Mouse (Mus musculus) right cerebral cortex, postnatal 14 days (tissue): ENCODE data around the gene Cul4a.

ENCODE experiments used
- DNase-seq: peaks from one replicate; pipeline ENCODE4 v3.0.0; 2022

The Cul4a gene

DNA sequence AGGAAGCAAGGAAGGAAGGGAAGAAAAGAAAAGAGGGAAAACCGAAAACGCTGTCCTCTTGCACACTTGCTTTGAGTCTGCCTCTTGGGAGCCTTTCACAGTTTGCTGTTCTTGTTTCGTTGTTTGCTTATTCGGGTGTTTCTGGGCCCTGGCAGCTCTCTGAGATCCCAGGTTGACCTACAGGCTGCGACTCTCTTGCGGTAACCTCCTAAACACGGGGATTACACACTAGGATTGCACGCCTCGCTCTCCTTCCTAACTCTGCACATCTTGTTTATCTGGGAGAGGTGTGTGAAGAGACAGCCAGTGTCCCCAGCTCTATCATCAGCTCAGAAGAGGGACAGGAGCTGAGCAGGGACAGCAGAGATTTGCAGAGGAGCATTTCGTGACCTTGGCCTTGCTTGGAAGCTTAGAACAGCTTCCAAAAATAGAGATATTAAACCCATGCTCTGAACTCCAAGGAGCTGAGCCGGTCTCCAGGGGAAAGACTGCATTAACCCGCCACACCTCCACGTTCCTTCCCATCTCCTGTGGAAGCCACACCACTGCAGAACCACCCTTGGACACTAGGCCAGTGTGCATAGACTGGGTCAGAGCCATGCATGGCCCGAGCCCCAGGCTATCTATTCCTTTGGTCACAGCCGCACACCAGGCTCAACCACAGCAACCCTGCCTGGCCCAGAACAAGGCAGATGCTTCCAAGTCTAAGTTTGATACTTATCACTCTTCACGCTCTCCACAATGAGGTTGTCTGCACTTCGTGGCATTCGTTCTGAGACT is 75.7 kb downstream of the Cul4a start:
- DNase-seq, result no peak

DNA sequence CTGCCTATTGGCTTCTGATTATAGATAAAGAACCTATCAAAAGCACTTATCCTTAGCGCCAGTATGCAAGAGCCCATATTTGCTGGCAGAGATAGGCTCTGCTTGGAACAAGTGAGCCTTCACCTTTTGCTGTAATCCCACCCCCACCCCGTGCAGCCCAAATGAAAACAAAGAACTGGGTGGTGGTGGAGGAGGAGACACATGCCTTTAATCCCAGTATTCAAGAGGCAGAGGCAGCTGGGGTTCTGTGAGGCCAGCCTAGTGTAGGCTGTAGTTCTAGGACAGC is 76.2 kb downstream of the Cul4a start:
- DNase-seq, result no peak

DNA sequence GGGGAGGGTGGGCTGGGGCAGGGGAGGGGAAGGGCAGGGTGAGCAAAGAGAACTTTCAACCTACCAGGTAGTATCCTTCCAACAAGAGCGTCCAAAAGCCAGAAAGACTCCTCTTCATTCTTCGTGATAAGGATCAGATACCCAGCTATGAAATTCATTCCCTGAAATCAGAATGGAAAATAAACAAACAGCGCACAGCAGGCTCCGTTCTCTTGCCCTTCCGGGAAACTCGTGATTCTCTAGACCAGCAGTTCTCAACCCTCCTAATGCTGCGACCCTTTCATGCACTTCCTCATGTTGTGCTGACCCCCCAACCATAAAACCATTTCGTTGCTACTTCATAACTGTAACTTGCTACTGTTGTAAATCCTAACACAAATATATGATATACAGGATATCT is 81.4 kb downstream of the Cul4a start:
- DNase-seq, result no peak

DNA sequence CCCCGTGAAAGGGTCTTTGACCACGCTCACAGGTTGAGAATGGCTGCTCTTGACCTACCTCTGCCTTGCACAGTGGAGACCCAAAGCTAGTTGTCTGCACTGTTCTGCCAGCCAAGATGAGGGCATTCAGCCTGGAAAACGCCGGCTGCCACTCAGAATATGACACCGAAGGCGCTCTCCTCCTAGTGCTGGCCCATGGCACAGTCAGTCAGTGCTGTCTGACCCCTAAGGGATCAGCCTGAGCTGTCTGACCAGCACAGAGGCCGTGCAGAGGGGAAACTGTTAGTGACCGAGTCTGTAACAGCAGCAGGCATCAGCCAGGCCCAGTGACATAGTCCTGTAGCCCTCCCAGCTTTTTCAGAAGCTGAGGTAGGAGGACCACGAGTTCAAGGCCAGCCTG is 81.8 kb downstream of the Cul4a start:
- DNase-seq, result no peak

DNA sequence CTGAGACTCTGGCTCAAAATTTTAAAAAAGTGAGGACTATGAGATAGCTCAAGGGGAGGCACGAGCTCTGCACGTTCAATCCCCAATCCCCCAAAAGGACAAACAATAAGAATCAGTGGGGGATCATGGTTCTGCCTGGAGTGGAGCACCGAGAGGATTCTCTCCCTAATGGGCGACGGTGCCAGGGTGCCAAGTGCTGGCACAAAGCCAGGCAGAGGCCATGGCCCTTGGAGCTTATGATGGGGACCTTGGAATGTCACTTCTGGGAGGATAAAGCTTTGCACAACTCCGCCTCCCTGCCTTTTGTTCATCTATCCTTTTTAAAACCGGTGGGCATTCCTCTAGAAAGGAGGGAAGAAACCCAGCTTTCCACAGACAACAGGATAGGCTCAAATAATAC is 82.2 kb downstream of the Cul4a start:
- DNase-seq, result no peak

DNA sequence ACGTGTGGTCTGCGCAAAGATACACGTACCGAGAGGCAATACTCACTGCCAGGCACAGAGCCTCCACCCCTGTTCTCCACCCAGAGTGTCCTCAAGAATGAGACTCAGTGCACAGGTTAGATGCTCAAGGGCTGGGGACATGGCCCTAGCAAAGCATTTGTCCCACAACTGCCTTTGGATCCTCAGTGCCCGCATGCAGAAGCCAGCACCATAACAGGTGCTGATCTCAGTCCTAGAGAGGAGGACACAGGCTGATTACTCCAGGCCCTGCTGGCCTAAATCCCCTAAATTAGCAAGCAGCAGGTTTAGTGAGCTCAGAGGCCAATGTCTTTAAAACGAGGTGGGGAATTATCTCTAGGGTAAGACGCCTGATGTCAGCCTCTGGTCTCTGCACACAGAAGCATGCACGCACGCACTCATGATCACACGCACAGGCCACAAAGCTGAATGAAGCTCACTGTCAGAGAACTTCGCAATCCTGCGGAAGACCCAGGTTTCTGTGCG is 82.7 kb downstream of the Cul4a start:
- DNase-seq, result no peak

DNA sequence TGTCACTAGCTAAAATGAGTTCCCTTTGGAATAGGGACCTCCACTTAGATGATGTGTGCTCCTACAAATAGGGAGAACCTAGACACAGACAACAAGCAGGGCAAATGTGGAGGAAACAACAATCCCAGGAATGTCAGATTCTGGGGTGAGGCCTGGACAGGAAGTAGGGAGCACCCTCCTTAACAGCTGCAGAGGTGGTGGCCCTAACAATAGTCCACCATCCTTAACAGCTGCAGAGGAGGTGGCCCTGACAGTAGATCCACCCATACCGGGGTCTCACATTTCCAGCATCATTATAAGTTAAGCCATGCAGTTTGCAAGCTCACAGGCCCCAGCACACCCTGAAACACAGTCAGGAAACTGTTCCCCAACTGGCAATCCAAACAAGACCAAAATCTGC is 83.4 kb downstream of the Cul4a start:
- no peak for DNase-seq

DNA sequence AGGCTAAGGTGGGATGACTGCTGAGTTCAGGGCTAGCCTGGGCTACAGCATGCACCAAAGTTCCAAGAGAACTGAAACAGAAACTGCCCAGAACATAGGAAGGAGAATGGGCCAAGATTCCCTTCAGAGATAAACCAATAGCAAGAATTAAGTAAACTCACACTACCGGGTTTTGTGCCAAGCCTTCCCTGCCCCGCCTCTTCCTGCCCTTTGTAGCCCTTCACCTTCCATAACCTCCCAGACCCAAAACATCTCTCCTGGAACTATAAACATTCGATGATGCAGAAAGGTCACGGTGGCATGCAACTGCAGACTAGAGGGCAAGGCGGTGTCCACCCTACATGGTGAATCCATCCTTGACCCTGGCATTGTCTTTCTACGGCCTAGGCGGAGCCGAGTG is 84.8 kb downstream of the Cul4a start:
- no peak for DNase-seq

DNA sequence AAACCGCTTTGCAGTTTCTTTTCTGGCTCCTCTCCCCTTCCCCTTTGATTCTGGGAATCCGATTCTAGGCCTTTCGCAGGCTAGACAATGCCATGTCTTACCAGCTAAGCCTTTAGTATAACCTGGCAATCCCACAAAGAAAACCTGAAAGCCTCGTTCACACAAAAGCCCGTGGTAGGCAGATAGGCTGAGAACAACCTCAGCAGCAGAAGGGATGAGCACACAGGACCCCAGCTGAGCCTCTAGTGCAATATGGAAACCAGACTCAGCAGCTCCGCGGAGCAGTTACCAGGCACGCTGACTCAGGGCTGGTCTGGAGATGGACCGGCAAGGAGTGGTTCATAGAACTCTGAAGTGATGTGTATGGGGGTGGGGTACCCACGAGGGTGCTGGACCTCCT is 89.4 kb downstream of the Cul4a start:
- no peak for DNase-seq

DNA sequence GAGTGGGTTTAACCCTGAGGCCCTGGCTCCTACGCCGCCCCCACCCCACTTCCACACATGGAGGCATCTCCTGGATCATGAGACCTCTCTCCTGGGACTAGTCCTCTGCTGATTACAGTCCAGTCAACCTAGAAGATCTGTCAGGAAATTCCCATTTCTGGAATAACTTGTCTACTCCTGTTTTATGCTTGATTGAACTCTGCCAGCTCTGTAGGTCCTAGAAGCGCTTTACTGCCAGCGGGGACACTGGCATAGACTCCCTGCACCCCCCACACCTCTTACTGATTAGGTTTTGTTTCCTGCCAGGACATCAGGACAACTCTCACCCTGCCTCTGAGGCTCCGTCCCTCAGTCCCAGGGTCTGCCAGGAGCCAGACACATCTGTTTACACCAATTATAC is 92.1 kb downstream of the Cul4a start:
- no peak for DNase-seq
